Mouse (Mus musculus) kidney, embryonic 14.5 days (tissue): Measurements from ENCODE around the gene Mnat1. TPM values are rescaled to one million over a fixed set of nuclear protein-coding genes. Genes with fewer than 3 reads are reported as not detected.
"Not testable (repeated sequence)": the region's sequence is repeated elsewhere in the genome, so short reads cannot be mapped to it uniquely, and the experiment has no call there.

Source experiments
- ATAC-seq: fragments of 200-750 bp; cut with Nextera tagmentation; 2 replicates; pipeline ENCODE4 v1.8.0; 2017; ENCODE audit warnings: moderate number of reproducible peaks, mild to moderate bottlenecking, moderate TSS enrichment, moderate library complexity; ENCODE audit not compliant: low FRiP score, low TSS enrichment
- H3K27ac ChIP-seq: fragments of 300-500 bp; sonication (generic); 2 replicates; pipeline ENCODE4 v1.5.1; 2014; ENCODE audit warnings: low read depth, mild to moderate bottlenecking, low read length, moderate library complexity, mixed read lengths
- H3K27me3 ChIP-seq: fragments of 300-500 bp; sonication (generic); 2 replicates; pipeline ENCODE4 v1.6.1; 2014; ENCODE audit warnings: mild to moderate bottlenecking, low read length; ENCODE audit not compliant: control insufficient read depth, insufficient read depth
- H3K36me3 ChIP-seq: fragments of 300-500 bp; sonication (generic); 2 replicates; pipeline ENCODE4 v1.6.1; 2014; ENCODE audit warnings: low read length, mixed read lengths; ENCODE audit not compliant: control insufficient read depth, insufficient read depth
- H3K4me1 ChIP-seq: fragments of 300-500 bp; sonication (generic); 2 replicates; pipeline ENCODE4 v1.6.1; 2014; ENCODE audit warnings: low read length, mixed read lengths; ENCODE audit not compliant: control insufficient read depth, insufficient read depth
- H3K4me2 ChIP-seq: fragments of 300-500 bp; sonication (generic); replicated peaks from 2 replicates; pipeline ENCODE4 v1.6.1; 2014; ENCODE audit warnings: low read depth, mild to moderate bottlenecking, low read length
- H3K4me3 ChIP-seq: fragments of 300-500 bp; sonication (generic); 2 replicates; pipeline ENCODE4 v1.5.1; 2014; ENCODE audit warnings: mild to moderate bottlenecking, low read length
- H3K9ac ChIP-seq: fragments of 300-500 bp; sonication (generic); 2 replicates; pipeline ENCODE4 v1.6.1; 2014; ENCODE audit warnings: low read depth, mild to moderate bottlenecking, low read length, moderate library complexity
- H3K9me3 ChIP-seq: fragments of 300-500 bp; sonication (generic); 2 replicates; pipeline ENCODE4 v1.6.1; 2016; ENCODE audit warnings: low read length; ENCODE audit not compliant: control insufficient read depth
- WGBS: fragments of 180-500 bp; shearing (Covaris S2); extraction: QIAGEN DNeasy Blood & Tissue Kit; methylation state at CpG from one replicate; pipeline ENCODE4 v1.1.7; 2014; 5-methylcytosine and 5-hydroxymethylcytosine counted together
- polyA plus RNA-seq: library from polyadenylated mRNA; unstranded; fragments of >200 nt; fragmentation: Nextera tagmentation; extraction: Ambion mirVana; gene quantifications from 2 replicates; pipeline ENCODE4 v1.2.1, GENCODE M21; 2014

The Mnat1 gene
- 43.4 and 54.8 TPM in 2 replicates for polyA plus RNA-seq

DNA sequence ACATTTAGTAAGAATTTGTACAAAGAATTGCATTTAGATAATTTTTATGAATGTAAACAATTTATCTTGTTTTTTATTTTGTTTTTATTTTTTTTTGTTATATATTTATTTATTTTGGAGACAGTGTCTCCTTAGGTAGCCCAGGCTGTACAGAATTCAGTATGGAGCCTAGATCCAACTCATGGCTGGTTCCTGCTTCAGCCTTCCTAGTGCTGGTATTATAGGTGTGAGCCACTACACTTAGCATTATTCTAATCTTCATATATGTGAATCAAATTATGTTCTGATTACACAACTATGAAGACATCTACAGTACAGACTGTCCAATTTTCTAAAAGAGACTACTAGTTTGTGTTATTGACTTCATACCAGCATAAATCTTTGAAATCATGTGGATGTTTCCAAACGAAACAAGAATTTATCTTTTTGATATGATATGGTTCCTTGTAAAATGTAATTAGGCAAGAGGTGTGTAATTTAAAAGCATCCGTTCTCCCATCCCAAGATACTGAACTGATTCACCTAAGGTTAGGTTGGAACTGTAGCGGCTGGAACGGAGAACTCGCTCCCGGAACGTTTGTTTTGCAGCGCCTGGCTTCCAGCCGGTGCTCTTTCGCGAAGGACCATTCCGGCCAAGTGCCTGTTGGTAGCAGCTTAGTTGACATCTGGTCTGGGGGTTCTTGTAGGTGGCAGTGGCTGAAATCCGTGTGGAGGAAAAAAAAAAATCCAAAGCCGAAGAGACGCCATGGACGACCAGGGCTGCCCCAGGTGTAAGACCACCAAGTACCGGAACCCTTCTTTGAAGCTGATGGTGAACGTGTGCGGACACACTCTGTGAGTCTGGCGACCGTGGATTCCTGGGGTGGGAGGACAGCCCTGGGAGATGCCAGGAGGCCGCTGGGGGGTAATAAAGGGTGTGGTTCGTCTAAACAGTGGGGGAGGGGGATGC lies at the start of gene Mnat1:
TSS of gene Mnat1 (plus strand) at position 625 of the 949 bp plus-strand sequence.
- peak within 1 kb of the TSS; percentile 39; the same call in 1 of the 2 replicates for H3K27ac ChIP-seq
- ATAC-seq: peak; percentile 81
- no peaks in the 10 kb centered on the region for H3K27me3 ChIP-seq
- H3K4me3 ChIP-seq: peak within 1 kb of the TSS; percentile 66
- WGBS: 2% methylated on average over 23 of the region's 23 CpGs
- no peaks in the 10 kb centered on the region for H3K4me1 ChIP-seq
- H3K36me3 ChIP-seq: no peaks in the 10 kb centered on the region
- H3K4me2 ChIP-seq: peak within 1 kb of the TSS; percentile 61
- H3K9me3 ChIP-seq: no peaks in the 10 kb centered on the region
- peak within 1 kb of the TSS; percentile 58 for H3K9ac ChIP-seq

GRCm38 (mm10) chr12:73081828-73082227 lies 41.7 kb upstream of the Mnat1 start:
- H3K27ac ChIP-seq, ATAC-seq, H3K4me1 ChIP-seq, H3K9me3 ChIP-seq, H3K36me3 ChIP-seq, H3K27me3 ChIP-seq, H3K9ac ChIP-seq, H3K4me3 ChIP-seq, H3K4me2 ChIP-seq: not testable (repeated sequence)
- 90% methylated on average over 4 of the region's 4 CpGs for WGBS

DNA sequence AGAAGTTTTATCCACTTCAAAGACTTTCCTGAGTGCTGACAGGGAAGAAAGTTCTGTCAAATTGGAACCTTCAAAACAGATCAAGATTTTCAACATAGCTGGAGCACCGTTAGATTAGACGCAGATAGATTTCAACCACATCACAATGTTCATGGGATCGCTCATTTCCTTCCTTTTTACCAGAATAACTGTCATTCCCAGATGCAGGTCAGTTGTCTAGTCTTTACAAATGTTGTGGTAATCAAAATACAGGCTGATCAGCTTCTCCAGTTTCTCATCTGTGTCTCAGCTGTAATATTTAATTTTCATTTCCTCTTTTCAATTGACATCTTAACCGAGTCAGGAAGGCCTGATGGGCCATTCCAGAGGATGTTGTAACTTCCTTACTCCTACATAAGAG lies 39.7 kb upstream of the Mnat1 start:
- ATAC-seq: no peak
- Histone ChIP-seq H3K4me1 (no peaks in the 10 kb centered on the region), H3K9ac (no peak overlapping the region), H3K9me3 (no peaks in the 10 kb centered on the region), H3K27me3 (no peaks in the 10 kb centered on the region), H3K36me3 (no peaks in the 10 kb centered on the region), H3K4me3 (no peak overlapping the region), H3K27ac (no peak overlapping the region), H3K4me2 (no peak overlapping the region)
- WGBS: 81% methylated on average over 4 of the region's 4 CpGs

- H3K4me2 ChIP-seq: no peak overlapping the region
- H3K4me3 ChIP-seq: no peak overlapping the region
- H3K36me3 ChIP-seq: no peaks in the 10 kb centered on the region
- no peak overlapping the region for H3K27ac ChIP-seq
- WGBS: 31% methylated on average over 11 of the region's 11 CpGs
- H3K9me3 ChIP-seq: no peaks in the 10 kb centered on the region
- H3K4me1 ChIP-seq: no peaks in the 10 kb centered on the region
- H3K9ac ChIP-seq: no peak overlapping the region
- H3K27me3 ChIP-seq: no peaks in the 10 kb centered on the region
- ATAC-seq: no peak
Measured at GRCm38 (mm10) chr12:73085739-73086630, 37.5 kb upstream of the Mnat1 start.

DNA sequence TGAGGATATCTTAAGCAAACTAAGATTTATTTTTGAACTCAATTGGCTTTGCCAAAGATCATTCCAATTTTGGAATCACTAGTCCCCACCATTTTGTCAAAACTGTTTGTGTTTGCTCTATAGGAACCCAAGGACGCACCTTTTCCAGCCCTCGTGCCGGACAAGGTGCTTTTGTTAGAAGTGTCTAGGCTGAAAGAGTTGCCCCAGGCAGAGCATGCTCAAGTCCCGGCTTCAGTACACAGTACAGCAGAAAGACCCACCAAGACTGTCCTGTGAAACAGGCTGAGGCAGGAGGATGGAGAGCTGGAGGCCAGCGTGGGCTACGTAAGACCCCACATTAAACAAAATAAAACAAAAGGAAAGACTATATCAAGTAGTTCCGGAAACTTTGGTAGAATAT lies 36.4 kb upstream of the Mnat1 start:
- WGBS: 90% methylated on average over 7 of the region's 7 CpGs
- ATAC-seq: no peak
- H3K4me1 ChIP-seq: no peaks in the 10 kb centered on the region
- no peak overlapping the region for H3K4me2 ChIP-seq
- H3K9ac ChIP-seq: no peak overlapping the region
- H3K27me3 ChIP-seq: no peaks in the 10 kb centered on the region
- H3K27ac ChIP-seq: no peak overlapping the region
- H3K36me3 ChIP-seq: no peaks in the 10 kb centered on the region
- H3K9me3 ChIP-seq: no peaks in the 10 kb centered on the region
- H3K4me3 ChIP-seq: no peak overlapping the region

DNA sequence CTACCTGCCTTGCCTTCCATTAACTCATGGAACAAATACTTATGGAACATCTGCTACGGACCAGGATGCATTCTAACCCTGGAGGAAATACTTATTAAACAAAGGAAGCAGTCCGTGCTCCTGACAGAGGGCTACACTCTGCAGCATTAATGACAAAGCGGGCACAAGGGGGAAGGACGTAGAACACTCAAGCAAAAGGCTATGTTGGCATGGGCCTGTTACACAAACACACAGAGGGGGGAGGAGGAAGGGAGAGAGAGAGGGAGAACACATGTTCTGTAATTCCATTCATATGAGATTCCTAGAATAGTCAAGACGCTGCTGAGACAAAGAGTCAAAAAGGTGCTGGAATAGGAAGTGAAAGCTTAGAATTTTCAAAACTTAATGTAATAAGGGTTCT lies 35.0 kb upstream of the Mnat1 start:
- no peak for ATAC-seq
- no peaks in the 10 kb centered on the region for H3K27me3 ChIP-seq
- no peaks in the 10 kb centered on the region for H3K36me3 ChIP-seq
- no peak overlapping the region for H3K27ac ChIP-seq
- no peak overlapping the region for H3K4me3 ChIP-seq
- H3K9me3 ChIP-seq: no peaks in the 10 kb centered on the region
- H3K4me1 ChIP-seq: no peaks in the 10 kb centered on the region
- WGBS: 82% methylated on average over 5 of the region's 5 CpGs
- H3K4me2 ChIP-seq: no peak overlapping the region
- no peak overlapping the region for H3K9ac ChIP-seq

- Histone ChIP-seq H3K36me3 (no peaks in the 10 kb centered on the region), H3K4me2 (no peak overlapping the region), H3K4me1 (no peaks in the 10 kb centered on the region), H3K27me3 (no peaks in the 10 kb centered on the region), H3K9me3 (no peaks in the 10 kb centered on the region), H3K27ac (no peak overlapping the region), H3K4me3 (no peak overlapping the region), H3K9ac (no peak overlapping the region)
- no peak for ATAC-seq
- WGBS: 68% methylated on average over 5 of the region's 5 CpGs
Measured at GRCm38 (mm10) chr12:73088911-73089310, 34.6 kb upstream of the Mnat1 start.

GRCm38 (mm10) chr12:73090672-73091335 lies 32.7 kb upstream of the Mnat1 start:
- 76% methylated on average over 7 of the region's 7 CpGs for WGBS
- no peaks in the 10 kb centered on the region for H3K36me3 ChIP-seq
- H3K9ac ChIP-seq: no peak overlapping the region
- no peaks in the 10 kb centered on the region for H3K27me3 ChIP-seq
- no peaks in the 10 kb centered on the region for H3K4me1 ChIP-seq
- no peak overlapping the region for H3K27ac ChIP-seq
- no peaks in the 10 kb centered on the region for H3K9me3 ChIP-seq
- no peak overlapping the region for H3K4me3 ChIP-seq
- no peak overlapping the region for H3K4me2 ChIP-seq
- no peak for ATAC-seq
